Mouse (Mus musculus) heart, adult 8-10 months (tissue): ENCODE data around the gene Ccnt1. TPM values are rescaled to one million over a fixed set of nuclear protein-coding genes. Genes with fewer than 3 reads are reported as not detected.

Experiments used
- DNase-seq: peaks from one replicate; pipeline ENCODE4 v3.0.0; 2022; ENCODE audit warnings: low spot score
- microRNA-seq: library from miRNA; unstranded; fragments of <30 nt; microRNA quantifications from one replicate; pipeline ENCODE4 v1.2.0, GENCODE M21; 2022
- total RNA-seq, 4 experiments: library from RNA; stranded (reverse); gene quantifications; 2 replicates each; pipeline ENCODE4 v1.2.4; 2022

Ccnt1 gene
- total RNA-seq, 4 experiments from 2014 or later: 26.7 to 34.8 (median 30.0) TPM

DNA sequence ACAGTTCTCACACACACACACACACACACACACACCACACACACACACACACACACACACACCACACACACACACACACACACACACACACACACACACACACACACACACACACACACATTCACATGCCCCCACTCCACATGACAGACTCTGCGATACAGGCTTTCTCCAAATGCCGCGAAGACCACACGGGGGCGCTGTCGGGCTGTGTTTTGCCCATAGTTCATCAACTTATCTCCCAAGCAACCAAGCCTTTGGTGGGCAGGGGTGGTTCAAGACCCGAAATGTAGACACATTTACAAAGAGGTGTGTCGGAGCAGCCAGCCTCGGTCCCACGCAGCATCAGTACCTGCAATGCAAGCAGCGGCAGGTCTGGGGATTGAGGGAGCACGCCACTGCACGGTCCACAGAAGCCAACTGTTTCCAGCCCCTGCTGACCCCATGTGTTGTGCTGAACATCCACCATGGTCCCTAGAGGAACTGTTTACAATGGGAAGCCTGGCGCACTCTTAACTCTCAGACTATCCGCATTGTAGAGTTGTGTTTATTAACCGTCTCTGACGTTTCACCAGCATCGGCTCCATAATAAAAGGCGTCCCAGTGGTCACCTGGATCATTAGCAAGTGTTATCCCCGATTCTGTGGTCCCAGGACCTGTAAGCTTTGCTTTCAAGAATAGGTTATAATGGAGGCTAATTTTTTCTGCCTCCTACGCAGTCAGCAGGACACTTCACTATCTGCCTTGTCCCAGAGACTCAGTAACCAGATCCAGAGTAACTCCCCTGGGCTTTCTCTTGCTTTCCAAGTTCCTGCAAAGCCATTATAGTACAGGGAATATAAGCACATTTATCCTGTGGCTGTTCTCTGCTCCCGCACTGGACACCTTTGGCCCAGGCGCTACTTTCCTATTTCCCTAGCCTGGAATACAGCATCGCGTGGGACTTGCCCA is 60.0 kb downstream of the Ccnt1 start:
- peak; percentile 72 for DNase-seq

GRCm38 (mm10) chr15:98509387-98509786 is 61.3 kb downstream of the Ccnt1 start:
- no peak for DNase-seq

DNA sequence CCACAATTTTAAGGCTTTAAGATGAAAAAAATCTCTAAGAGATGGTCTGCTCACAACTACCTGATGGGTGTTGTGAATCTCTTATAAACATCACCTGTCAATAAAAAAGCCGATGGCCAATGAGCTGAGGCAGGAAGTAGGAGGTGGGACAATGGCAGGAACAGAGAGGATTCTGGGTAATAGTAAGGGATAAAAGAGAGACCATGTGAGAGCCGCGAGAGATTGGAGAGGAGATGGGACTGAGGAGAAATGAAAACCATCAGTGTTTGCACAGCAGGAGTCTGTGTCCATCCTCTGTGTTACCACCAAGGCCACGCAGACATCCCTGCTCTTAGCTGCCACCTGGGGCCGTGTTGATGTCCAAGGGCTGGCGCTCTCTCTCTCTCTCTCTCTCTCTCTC is 63.4 kb downstream of the Ccnt1 start:
- DNase-seq: no peak

GRCm38 (mm10) chr15:98506253-98506957 is 64.3 kb downstream of the Ccnt1 start:
- DNase-seq: peak; percentile 60

GRCm38 (mm10) chr15:98504514-98504913 is 66.2 kb downstream of the Ccnt1 start:
- peak; percentile 68 for DNase-seq

DNA sequence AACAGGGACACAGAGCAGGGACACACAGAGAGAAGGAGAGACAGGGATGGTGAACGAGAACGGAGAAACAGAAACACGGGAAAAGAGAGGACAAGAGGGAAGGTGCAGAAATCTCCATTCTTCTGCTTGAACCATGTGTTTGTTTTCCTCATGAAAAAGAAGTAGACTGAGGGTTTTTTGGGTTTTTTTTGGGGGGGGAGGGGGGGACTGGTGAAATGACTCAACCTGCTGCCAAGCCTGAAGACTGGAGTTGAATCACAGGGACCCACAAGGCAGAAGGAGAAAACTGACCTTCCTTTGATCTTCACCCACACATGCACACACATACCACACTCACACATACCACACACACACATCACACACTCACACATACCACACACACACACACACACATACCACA is 67.4 kb downstream of the Ccnt1 start:
- no peak for DNase-seq

DNA sequence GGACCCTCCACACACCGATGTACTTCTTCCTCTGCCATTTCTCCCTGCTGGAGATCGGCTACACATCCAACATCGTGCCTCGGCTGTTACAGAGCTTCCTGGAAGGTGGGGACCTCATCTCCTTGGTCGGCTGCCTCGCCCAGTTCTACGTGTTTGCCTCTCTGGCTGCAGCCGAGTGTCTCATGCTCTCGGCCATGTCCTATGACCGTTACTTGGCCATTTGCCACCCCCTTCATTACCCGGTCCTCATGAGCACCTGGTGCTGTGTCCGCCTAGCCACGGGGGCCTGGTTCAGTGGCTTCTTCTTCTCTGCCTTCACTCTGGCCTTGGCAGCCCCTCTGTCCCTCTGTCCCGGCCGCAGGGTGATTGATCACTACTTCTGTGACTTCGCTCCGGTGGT is 73.1 kb downstream of the Ccnt1 start:
- no peak for DNase-seq

GRCm38 (mm10) chr15:98492102-98492501 is 78.6 kb downstream of the Ccnt1 start, which contains the start of gene Olfr279:
Olfr279 (plus strand) TSS chr15:98492402.
- DNase-seq: no peak

GRCm38 (mm10) chr15:98491332-98491731 is 79.4 kb downstream of the Ccnt1 start:
- DNase-seq: no peak

Small RNA genes within 50 kb of the gene (microRNA-seq; reads per million reads assigned to microRNA genes)
- 1.7 reads per million for gene Mir1291

Other genes with a start within 250 kb of the Ccnt1 start
- gene Olfr284, start 229.9 kb downstream of the Ccnt1 start, total RNA-seq: not detected
- not detected for gene Olfr283, start 190.0 kb downstream of the Ccnt1 start, total RNA-seq
- gene Olfr282, start 139.7 kb downstream of the Ccnt1 start, total RNA-seq: not detected
- not detected for gene Olfr281, start 118.3 kb downstream of the Ccnt1 start, total RNA-seq
- not detected for gene OR5BS1P, start 101.0 kb downstream of the Ccnt1 start, total RNA-seq
- not detected for gene Lalba, start 88.2 kb downstream of the Ccnt1 start, total RNA-seq
- gene Olfr279, start 78.5 kb downstream of the Ccnt1 start, total RNA-seq: not detected
- gene Kansl2, start 36.7 kb downstream of the Ccnt1 start, total RNA-seq: 10 to 100 TPM; 77.7 to 87.7 (median 81.1) TPM
- gene 4930415O20Rik, start 81 bp upstream of the Ccnt1 start, total RNA-seq: 1 to 10 TPM; 1.6 to 4.2 (median 2.3) TPM
- 100 to 1,000 TPM; 136 to 213 (median 183) TPM for gene Adcy6, start 39.2 kb upstream of the Ccnt1 start, total RNA-seq
- 1 to 10 TPM; 2.0 to 2.8 (median 2.6) TPM for gene Cacnb3, start 59.9 kb upstream of the Ccnt1 start, total RNA-seq
- 10 to 100 TPM; 53.2 to 61.7 (median 56.4) TPM for gene Ddx23, start 92.0 kb upstream of the Ccnt1 start, total RNA-seq
- 1 to 10 TPM in 3 of 4 experiments, under 1 TPM in 1; 1.00 to 2.1 (median 1.2) TPM for gene Rnd1, start 106.5 kb upstream of the Ccnt1 start, total RNA-seq
- 1 to 10 TPM in 1 of 4 experiments, under 1 TPM in 3; 0.41 to 1.1 (median 0.84) TPM for gene Ccdc65, start 137.3 kb upstream of the Ccnt1 start, total RNA-seq
- 1 to 10 TPM; 5.6 to 9.4 (median 7.7) TPM for gene Fkbp11, start 157.3 kb upstream of the Ccnt1 start, total RNA-seq
- 10 to 100 TPM; 18.0 to 20.9 (median 19.1) TPM for gene Arf3, start 192.3 kb upstream of the Ccnt1 start, total RNA-seq
- under 1 TPM in 3 of 4 experiments, not detected in 1; 0.16 to 0.44 (median 0.26) TPM for gene Wnt10b, start 207.2 kb upstream of the Ccnt1 start, total RNA-seq
- not detected for gene Wnt1, start 218.9 kb upstream of the Ccnt1 start, total RNA-seq
- under 1 TPM; 0.63 to 0.84 (median 0.72) TPM for gene Ddn, start 238.6 kb upstream of the Ccnt1 start, total RNA-seq